In the genomic region with DNA sequence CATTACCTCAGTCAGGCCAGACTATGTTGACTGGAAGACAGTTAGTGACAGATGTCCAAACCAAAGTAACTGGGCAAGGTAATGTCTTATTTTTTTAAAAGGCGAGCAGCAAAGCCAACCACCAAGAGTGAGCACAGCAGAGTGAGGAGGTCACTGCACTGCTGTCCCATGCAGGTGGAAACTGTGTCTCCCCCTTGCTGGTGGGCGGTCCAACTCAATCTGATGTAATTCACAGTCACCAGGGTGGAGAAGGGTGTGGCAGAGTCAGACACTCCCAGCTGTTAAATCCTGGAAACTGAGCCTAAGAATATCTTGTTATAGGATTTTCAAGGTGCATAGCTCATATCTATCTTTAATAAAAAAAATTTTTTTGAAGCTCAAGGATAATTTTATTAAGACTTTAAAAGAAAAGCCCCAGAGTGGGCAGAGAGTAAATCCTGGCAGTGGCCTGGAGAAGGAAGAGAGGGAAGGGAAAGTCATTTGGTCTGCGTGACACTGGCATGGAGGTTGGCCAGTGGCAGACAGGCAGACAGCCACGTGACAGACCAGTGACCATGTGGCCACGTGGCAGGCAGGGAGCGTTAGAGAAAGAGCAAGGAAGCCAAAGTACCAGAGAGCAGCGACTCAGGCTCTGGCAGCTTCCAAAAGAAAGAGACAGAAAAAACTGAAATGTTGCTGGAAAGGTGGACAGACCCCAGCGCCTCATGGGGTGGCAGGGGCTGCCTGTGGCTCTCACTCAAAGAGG, we compare ENCODE assay signal across 10 mouse cellular contexts. TPM values are rescaled to one million over a fixed set of nuclear protein-coding genes. Genes with fewer than 3 reads are reported as not detected.
A peak's percentile ranks its signal among the peaks of the same experiment; 100 is the strongest.
DNase-seq lines count a peak whose midpoint lies in the region; ATAC-seq and TF ChIP-seq lines count a peak whose summit lies in the region.
"Had no signal": no experiment of that assay in that cellular context is flagged by ENCODE, and none has a peak within 500 bp of the region (broad histone marks: within the 10 kb centered on the region; RNA-seq: fewer than 3 reads in every experiment).

No protein-coding gene starts in this region.

- 76% methylated on average over 8 of the region's 8 CpGs for WGBS in liver, adult 2 months
- WGBS in liver, embryonic 11.5 days, result 73% methylated on average over 8 of the region's 8 CpGs
- 62% methylated on average over 8 of the region's 8 CpGs for WGBS in bone marrow, adult 2 months
- 84% methylated on average over 8 of the region's 8 CpGs for WGBS in midbrain, embryonic 14.5 days

- DNase-seq in liver, adult 2 months (ENCODE audit: extremely low read depth, low read depth, low spot score), result peak; percentile 56
- DNase-seq in liver, embryonic 11.5 days (ENCODE audit: low spot score), result no peak
- DNase-seq in heart, postnatal 10 days, result peak; percentile 50 to 51
- DNase-seq in spleen, postnatal 4 days (ENCODE audit: low spot score in 2 of 2), result no peak
- no peak for DNase-seq in midbrain, embryonic 14.5 days

- no peak overlapping the region for H3K4me2 ChIP-seq in liver, embryonic 11.5 days
- no peak overlapping the region for H3K4me2 ChIP-seq in midbrain, embryonic 14.5 days (ENCODE audit: low read length)
- H3K4me2 ChIP-seq: hindbrain, embryonic 14.5 days had no signal

- no peaks in the 10 kb centered on the region for H3K36me3 ChIP-seq in liver, adult 2 months (ENCODE audit: control insufficient read depth, insufficient read depth, low read length)
- H3K36me3 ChIP-seq in liver, embryonic 11.5 days (ENCODE audit: control insufficient read depth, insufficient read depth, low read length), result no peaks in the 10 kb centered on the region
- H3K36me3 ChIP-seq in midbrain, embryonic 14.5 days (ENCODE audit: control insufficient read depth, insufficient read depth, low read length), result no peaks in the 10 kb centered on the region

- intact Hi-C loops in heart, postnatal 10 days (cut with DNase I), result no loop called here

- no peak for TF ChIP-seq CTCF in liver, adult 2 months (IDR thresholded peaks at IDR 0.05; ENCODE audit: low read depth, low read length)
- no peak for TF ChIP-seq CTCF in bone marrow, adult 2 months (IDR thresholded peaks at IDR 0.05; ENCODE audit: control insufficient read depth, insufficient read depth, low read length)

- no peak overlapping the region for H3K4me3 ChIP-seq in liver, adult 2 months (ENCODE audit: insufficient read depth, low read depth, low read length)
- H3K4me3 ChIP-seq in liver, embryonic 11.5 days (ENCODE audit: low read depth, low read length), result no peak overlapping the region
- no peak overlapping the region for H3K4me3 ChIP-seq in bone marrow, adult 2 months (replicated peaks; ENCODE audit: control insufficient read depth, low read depth, low read length)
- no peak overlapping the region for H3K4me3 ChIP-seq in midbrain, embryonic 14.5 days (replicated peaks; ENCODE audit: low read depth, low read length)

- ATAC-seq in liver, embryonic 11.5 days (replicated peaks; ENCODE audit: low FRiP score), result no peak
- peak; percentile 72 for ATAC-seq in monocyte, adult 5-6 weeks (replicated peaks; ENCODE audit: insufficient number of reproducible peaks, low FRiP score, low TSS enrichment, poor library complexity, severe bottlenecking)
- ATAC-seq in megakaryocyte-erythroid progenitor cell, adult 5-6 weeks (replicated peaks; ENCODE audit: low FRiP score, low TSS enrichment, poor library complexity, severe bottlenecking), result no peak
- ATAC-seq in midbrain, embryonic 14.5 days (ENCODE audit: low FRiP score, low TSS enrichment), result no peak

- H3K27me3 ChIP-seq in liver, adult 2 months (ENCODE audit: control insufficient read depth, insufficient read depth, low read length), result no peaks in the 10 kb centered on the region
- H3K27me3 ChIP-seq in liver, embryonic 11.5 days (replicated peaks; ENCODE audit: control insufficient read depth, insufficient read depth, low read length), result no peaks in the 10 kb centered on the region
- no peaks in the 10 kb centered on the region for H3K27me3 ChIP-seq in midbrain, embryonic 14.5 days (ENCODE audit: control insufficient read depth, insufficient read depth, low read length)

- no peak overlapping the region for H3K9ac ChIP-seq in liver, adult 2 months (ENCODE audit: low read depth, low read length)
- no peak overlapping the region for H3K9ac ChIP-seq in liver, embryonic 11.5 days (ENCODE audit: low read depth, low read length)
- no peak overlapping the region for H3K9ac ChIP-seq in midbrain, embryonic 14.5 days (replicated peaks; ENCODE audit: low read length)
- H3K9ac ChIP-seq: hindbrain, embryonic 14.5 days had no signal

- no peaks in the 10 kb centered on the region for H3K4me1 ChIP-seq in liver, adult 2 months (ENCODE audit: control insufficient read depth, insufficient read depth, low read length)
- H3K4me1 ChIP-seq in liver, embryonic 11.5 days (replicated peaks; ENCODE audit: control insufficient read depth, insufficient read depth, low read length), result no peaks in the 10 kb centered on the region
- H3K4me1 ChIP-seq in bone marrow, adult 2 months (ENCODE audit: control insufficient read depth, insufficient read depth, low read length), result peaks cover 4% of the 10 kb centered on the region; the same call in 1 of the 2 replicates
- no peaks in the 10 kb centered on the region for H3K4me1 ChIP-seq in midbrain, embryonic 14.5 days (ENCODE audit: control insufficient read depth, insufficient read depth, low read length)

- no peaks in the 10 kb centered on the region for H3K9me3 ChIP-seq in liver, embryonic 11.5 days (ENCODE audit: control insufficient read depth, low read length)
- no peaks in the 10 kb centered on the region for H3K9me3 ChIP-seq in midbrain, embryonic 14.5 days (ENCODE audit: control insufficient read depth, low read length)

- H3K27ac ChIP-seq in liver, adult 2 months (replicated peaks; ENCODE audit: insufficient read depth, low read depth, low read length), result no peak overlapping the region
- no peak overlapping the region for H3K27ac ChIP-seq in liver, embryonic 11.5 days (ENCODE audit: low read depth, low read length)
- H3K27ac ChIP-seq in bone marrow, adult 2 months (ENCODE audit: control insufficient read depth, insufficient read depth, low read depth, low read length, poor library complexity), result 0 out of 2 replicates have a peak overlapping the region, but pooled peaks have one; percentile 33
- H3K27ac ChIP-seq in midbrain, embryonic 14.5 days (replicated peaks; ENCODE audit: low read depth, low read length), result no peak overlapping the region
- H3K27ac ChIP-seq: hindbrain, embryonic 14.5 days had no signal

- no peaks in the 10 kb centered on the region for H3K79me2 ChIP-seq in liver, adult 2 months (ENCODE audit: control insufficient read depth, insufficient read depth, low read length)

- TF ChIP-seq POLR2A in liver, adult 2 months (IDR thresholded peaks at IDR 0.05; ENCODE audit: extremely low read depth, insufficient read depth, low read length), result no peak
- TF ChIP-seq POLR2A in bone marrow, adult 2 months (IDR thresholded peaks at IDR 0.05; ENCODE audit: borderline replicate concordance, control insufficient read depth, low read depth, low read length), result no peak

RNA-seq across cellular contexts. Expression of a gene that starts 19.6 kb away (rescaled TPM):
- 0.47 and 0.65 TPM in 2 replicates for total RNA-seq in liver, adult 2 months (2014; rRNA removed)
- 0.60 and 0.87 TPM in 2 replicates for polyA plus RNA-seq in liver, adult 2 months (2012; rRNA removed)
- 2.7 and 3.2 TPM in 2 replicates for polyA plus RNA-seq in liver, embryonic 11.5 days (2014; fragmentation: Nextera tagmentation; extraction: Ambion mirVana)
- polyA plus RNA-seq in bone marrow, adult 2 months (2011; ENCODE audit: insufficient read depth, insufficient read length, low replicate concordance, missing spikeins), result 7.0 and 10.7 TPM in 2 replicates
- total RNA-seq in heart, postnatal 10 days (2021), result under 1 TPM; 0.37 to 0.55 TPM
- total RNA-seq in monocyte, adult 5-6 weeks (2017), result 9.1 to 38.2 TPM (median 26.6 TPM) in 3 replicates
- 8.0 and 9.4 TPM in 2 replicates for total RNA-seq in megakaryocyte-erythroid progenitor cell, adult 5-6 weeks (2014; fragmentation: Nextera tagmentation)
- 6.6 and 14.3 TPM in 2 replicates for total RNA-seq in megakaryocyte-erythroid progenitor cell, adult 5-6 weeks (2017)
- polyA plus RNA-seq in midbrain, embryonic 14.5 days (2014; fragmentation: Nextera tagmentation; extraction: Ambion mirVana), result 1.1 and 1.9 TPM in 2 replicates

RNA-seq across cellular contexts. Expression of a gene that starts 24.7 kb away (rescaled TPM):
- 15.0 and 16.5 TPM in 2 replicates for total RNA-seq in liver, adult 2 months (2014; rRNA removed)
- 18.2 and 19.0 TPM in 2 replicates for polyA plus RNA-seq in liver, adult 2 months (2012; rRNA removed)
- polyA plus RNA-seq in liver, embryonic 11.5 days (2014; fragmentation: Nextera tagmentation; extraction: Ambion mirVana), result 4.0 TPM in 2 replicates
- 4.1 and 6.2 TPM in 2 replicates for polyA plus RNA-seq in bone marrow, adult 2 months (2011; ENCODE audit: insufficient read depth, insufficient read length, low replicate concordance, missing spikeins)
- total RNA-seq in heart, postnatal 10 days (2021), result 1 to 10 TPM; 2.8 to 4.4 TPM
- 32.5 to 50.2 TPM (median 35.0 TPM) in 3 replicates for total RNA-seq in monocyte, adult 5-6 weeks (2017)
- total RNA-seq in megakaryocyte-erythroid progenitor cell, adult 5-6 weeks (2014; fragmentation: Nextera tagmentation), result 2.0 and 3.6 TPM in 2 replicates
- 4.8 and 8.6 TPM in 2 replicates for total RNA-seq in megakaryocyte-erythroid progenitor cell, adult 5-6 weeks (2017)
- polyA plus RNA-seq in midbrain, embryonic 14.5 days (2014; fragmentation: Nextera tagmentation; extraction: Ambion mirVana), result 3.0 and 3.3 TPM in 2 replicates

RNA-seq across cellular contexts. Expression of a gene that starts 29.4 kb away (rescaled TPM):
- total RNA-seq in liver, adult 2 months (2014; rRNA removed), result not detected in 2 replicates
- 0.12 TPM in 1 of 2 replicates, not detected in the other for polyA plus RNA-seq in liver, adult 2 months (2012; rRNA removed)
- 0.12 TPM in 1 of 2 replicates, not detected in the other for polyA plus RNA-seq in liver, embryonic 11.5 days (2014; fragmentation: Nextera tagmentation; extraction: Ambion mirVana)
- polyA plus RNA-seq in bone marrow, adult 2 months (2011; ENCODE audit: insufficient read depth, insufficient read length, low replicate concordance, missing spikeins), result not detected in 2 replicates
- not detected for total RNA-seq in heart, postnatal 10 days (2021)
- total RNA-seq in monocyte, adult 5-6 weeks (2017), result 0.78 TPM in 1 of 3 replicates, not detected in the others
- not detected in 2 replicates for total RNA-seq in megakaryocyte-erythroid progenitor cell, adult 5-6 weeks (2014; fragmentation: Nextera tagmentation)
- not detected in 2 replicates for total RNA-seq in megakaryocyte-erythroid progenitor cell, adult 5-6 weeks (2017)
- polyA plus RNA-seq in midbrain, embryonic 14.5 days (2014; fragmentation: Nextera tagmentation; extraction: Ambion mirVana), result not detected in 2 replicates
- polyA plus RNA-seq: hindbrain, embryonic 14.5 days; liver, embryonic 16.5 days had no signal

RNA-seq across cellular contexts. Expression of a gene that starts 41.0 kb away (rescaled TPM):
- 1.5 and 2.0 TPM in 2 replicates for total RNA-seq in liver, adult 2 months (2014; rRNA removed)
- polyA plus RNA-seq in liver, adult 2 months (2012; rRNA removed), result 3.8 and 5.5 TPM in 2 replicates
- 1.7 and 2.3 TPM in 2 replicates for polyA plus RNA-seq in liver, embryonic 11.5 days (2014; fragmentation: Nextera tagmentation; extraction: Ambion mirVana)
- polyA plus RNA-seq in bone marrow, adult 2 months (2011; ENCODE audit: insufficient read depth, insufficient read length, low replicate concordance, missing spikeins), result 11.3 and 32.6 TPM in 2 replicates
- 1 to 10 TPM; 8.1 to 9.1 TPM for total RNA-seq in heart, postnatal 10 days (2021)
- 12.8 to 29.3 TPM (median 15.5 TPM) in 3 replicates for total RNA-seq in monocyte, adult 5-6 weeks (2017)
- 14.9 and 25.5 TPM in 2 replicates for total RNA-seq in megakaryocyte-erythroid progenitor cell, adult 5-6 weeks (2014; fragmentation: Nextera tagmentation)
- total RNA-seq in megakaryocyte-erythroid progenitor cell, adult 5-6 weeks (2017), result 2.3 and 4.9 TPM in 2 replicates
- polyA plus RNA-seq in midbrain, embryonic 14.5 days (2014; fragmentation: Nextera tagmentation; extraction: Ambion mirVana), result 5.5 and 10.6 TPM in 2 replicates

RNA-seq across cellular contexts. Expression of a gene that starts 57.3 kb away (rescaled TPM):
- total RNA-seq in liver, adult 2 months (2014; rRNA removed), result 55.9 and 57.1 TPM in 2 replicates
- polyA plus RNA-seq in liver, adult 2 months (2012; rRNA removed), result 102 and 106 TPM in 2 replicates
- 30.1 and 34.7 TPM in 2 replicates for polyA plus RNA-seq in liver, embryonic 11.5 days (2014; fragmentation: Nextera tagmentation; extraction: Ambion mirVana)
- 12.4 and 23.2 TPM in 2 replicates for polyA plus RNA-seq in bone marrow, adult 2 months (2011; ENCODE audit: insufficient read depth, insufficient read length, low replicate concordance, missing spikeins)
- total RNA-seq in heart, postnatal 10 days (2021), result 10 to 100 TPM; 42.8 to 49.4 TPM
- 29.5 to 47.9 TPM (median 41.2 TPM) in 3 replicates for total RNA-seq in monocyte, adult 5-6 weeks (2017)
- 5.2 and 8.8 TPM in 2 replicates for total RNA-seq in megakaryocyte-erythroid progenitor cell, adult 5-6 weeks (2014; fragmentation: Nextera tagmentation)
- 6.0 and 7.8 TPM in 2 replicates for total RNA-seq in megakaryocyte-erythroid progenitor cell, adult 5-6 weeks (2017)
- 10.2 and 13.9 TPM in 2 replicates for polyA plus RNA-seq in midbrain, embryonic 14.5 days (2014; fragmentation: Nextera tagmentation; extraction: Ambion mirVana)

Comparison
In these comparisons a context has a peak if more than half of its experiments do, and no peak if none do; other contexts are left out.
1. DNase-seq: peak in liver, adult 2 months (single experiment) and heart, postnatal 10 days (2 of 2); none in liver, embryonic 11.5 days (single experiment), spleen, postnatal 4 days (0 of 2) and midbrain, embryonic 14.5 days (single experiment).